Mouse (Mus musculus) intestine, embryonic 16.5 days (tissue): ENCODE data around the gene Ldb2. TPM values are rescaled to one million over a fixed set of nuclear protein-coding genes. Genes with fewer than 3 reads are reported as not detected.

ENCODE experiments used
- ATAC-seq: fragments of 200-750 bp; cut with Nextera tagmentation; 2 replicates; pipeline ENCODE4 v1.8.0; 2017; ENCODE audit warnings: moderate TSS enrichment, moderate library complexity
- H3K27ac ChIP-seq: fragments of 300-500 bp; sonication (generic); 2 replicates; pipeline ENCODE4 v1.5.1; 2014; ENCODE audit warnings: mild to moderate bottlenecking, low read length
- H3K27me3 ChIP-seq: fragments of 300-500 bp; sonication (generic); replicated peaks from 2 replicates; pipeline ENCODE4 v1.6.1; 2014; ENCODE audit warnings: low read length, control low read depth, mixed read lengths; ENCODE audit not compliant: control insufficient read depth, insufficient read depth
- H3K36me3 ChIP-seq: fragments of 300-500 bp; sonication (generic); 2 replicates; pipeline ENCODE4 v1.6.1; 2014; ENCODE audit warnings: low read length, control low read depth; ENCODE audit not compliant: control insufficient read depth, insufficient read depth
- H3K4me1 ChIP-seq: fragments of 300-500 bp; sonication (generic); 2 replicates; pipeline ENCODE4 v1.6.1; 2014; ENCODE audit warnings: low read length, control low read depth, mixed read lengths; ENCODE audit not compliant: control insufficient read depth, insufficient read depth
- H3K4me2 ChIP-seq: fragments of 300-500 bp; sonication (generic); 2 replicates; pipeline ENCODE4 v1.6.1; 2014; ENCODE audit warnings: low read depth, low read length, control low read depth
- H3K4me3 ChIP-seq: fragments of 300-500 bp; sonication (generic); 2 replicates; pipeline ENCODE4 v1.5.1; 2014; ENCODE audit warnings: mild to moderate bottlenecking, low read length
- H3K9ac ChIP-seq: fragments of 300-500 bp; sonication (generic); 2 replicates; pipeline ENCODE4 v1.6.1; 2014; ENCODE audit warnings: low read depth, low read length
- H3K9me3 ChIP-seq: fragments of 300-500 bp; sonication (generic); 2 replicates; pipeline ENCODE4 v1.6.1; 2016; ENCODE audit warnings: low read length, control low read depth; ENCODE audit not compliant: control insufficient read depth
- WGBS: fragments of 180-500 bp; shearing (Covaris S2); extraction: QIAGEN DNeasy Blood & Tissue Kit; methylation state at CpG from one replicate; pipeline ENCODE4 v1.1.7; 2014; 5-methylcytosine and 5-hydroxymethylcytosine counted together
- polyA plus RNA-seq: library from polyadenylated mRNA; unstranded; fragments of >200 nt; fragmentation: Nextera tagmentation; extraction: Ambion mirVana; gene quantifications from 2 replicates; pipeline ENCODE4 v1.2.1, GENCODE M21; 2015

Ldb2 gene
- polyA plus RNA-seq, 1 experiment from 2014 or later: 35.9 TPM

DNA sequence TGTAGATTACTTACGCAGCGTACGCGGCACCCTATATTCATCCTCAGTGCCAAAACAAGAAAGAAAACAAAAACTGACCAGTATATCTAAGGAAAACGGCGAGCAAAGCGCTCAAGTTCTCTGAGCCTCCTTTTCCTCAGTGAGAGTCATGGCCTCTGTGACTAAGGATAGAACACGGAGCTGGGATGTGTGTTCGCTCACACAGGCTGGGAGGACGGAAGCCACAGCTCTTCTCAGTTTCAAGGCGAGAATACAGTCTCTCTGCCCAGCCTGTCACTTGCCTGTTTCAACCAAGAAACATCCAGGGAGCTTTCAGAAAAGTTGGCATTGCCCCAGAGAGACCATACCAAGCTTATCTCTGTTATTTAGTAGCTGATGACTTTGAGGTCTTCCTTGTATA lies 71.5 kb downstream of the Ldb2 start:
- H3K36me3 ChIP-seq: no peaks in the 10 kb centered on the region
- H3K4me1 ChIP-seq: no peaks in the 10 kb centered on the region
- no peak overlapping the region for H3K4me3 ChIP-seq
- H3K9ac ChIP-seq: no peak overlapping the region
- no peak overlapping the region for H3K27ac ChIP-seq
- H3K4me2 ChIP-seq: no peak overlapping the region
- H3K9me3 ChIP-seq: no peaks in the 10 kb centered on the region
- H3K27me3 ChIP-seq: no peaks in the 10 kb centered on the region
- 92% methylated on average over 11 of the region's 11 CpGs for WGBS
- no peak for ATAC-seq

DNA sequence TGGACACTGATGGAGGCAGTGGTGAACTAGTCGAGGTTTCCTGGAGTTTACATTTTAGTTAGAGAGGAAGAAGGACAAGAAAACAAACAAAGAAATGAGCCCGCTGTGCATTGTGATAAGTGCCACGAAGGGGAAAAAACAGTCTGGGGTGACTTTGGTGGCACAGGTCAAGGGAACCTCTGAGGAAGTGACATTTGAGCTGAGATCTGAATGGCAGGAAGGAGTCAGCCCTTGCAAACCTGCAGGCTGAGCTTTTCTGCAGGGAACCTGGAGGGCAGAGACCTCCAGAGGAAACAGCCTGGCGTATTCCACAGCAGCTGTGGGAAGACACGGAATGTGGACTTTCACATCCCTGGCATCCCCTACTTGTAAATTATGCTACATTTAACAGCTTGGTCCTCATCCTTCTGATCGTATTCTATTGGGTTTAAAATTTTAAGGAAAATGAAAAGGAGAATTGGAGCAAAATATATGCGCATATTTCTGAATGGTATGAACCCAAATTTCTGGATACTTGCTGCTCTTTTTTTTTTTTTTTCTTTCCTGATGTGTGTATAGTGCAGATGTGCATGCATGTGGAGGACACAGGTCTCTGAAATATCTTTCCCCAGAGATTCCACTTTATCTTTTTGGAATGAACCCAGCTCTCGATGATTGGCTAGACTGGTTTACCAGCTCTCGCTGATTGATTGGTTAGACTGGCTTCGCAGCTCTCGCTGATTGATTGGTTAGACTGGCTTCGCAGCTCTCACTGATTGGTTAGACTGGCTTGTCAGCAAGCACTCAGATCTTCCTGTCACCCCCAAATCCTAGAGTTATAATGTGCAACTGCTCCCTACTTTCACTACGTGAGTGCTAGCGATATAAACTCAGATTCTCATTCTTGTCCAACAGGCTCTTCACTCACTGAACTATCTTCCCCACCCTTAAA lies 72.7 kb downstream of the Ldb2 start:
- H3K4me2 ChIP-seq: no peak overlapping the region
- H3K27me3 ChIP-seq: no peaks in the 10 kb centered on the region
- ATAC-seq: no peak
- H3K4me1 ChIP-seq: no peaks in the 10 kb centered on the region
- H3K27ac ChIP-seq: no peak overlapping the region
- H3K9ac ChIP-seq: no peak overlapping the region
- H3K4me3 ChIP-seq: no peak overlapping the region
- no peaks in the 10 kb centered on the region for H3K9me3 ChIP-seq
- no peaks in the 10 kb centered on the region for H3K36me3 ChIP-seq
- 66% methylated on average over 14 of the region's 14 CpGs for WGBS

DNA sequence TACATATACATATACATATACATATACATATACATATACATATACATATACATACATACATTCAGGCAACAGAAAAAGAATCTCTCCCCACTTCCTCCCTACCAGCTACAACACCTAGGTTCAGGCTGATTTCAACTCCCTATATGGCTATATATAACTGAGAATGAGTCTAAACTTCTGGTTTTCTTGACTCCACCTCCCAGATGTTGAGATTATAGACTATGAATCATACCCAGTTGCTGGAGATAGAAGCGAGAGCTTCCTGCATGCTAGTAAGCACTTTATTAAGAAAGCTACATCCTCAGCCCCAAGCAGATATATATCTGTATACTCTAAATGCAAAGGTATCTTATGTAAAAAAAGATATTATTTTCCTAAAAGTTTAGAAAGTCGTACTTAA lies 74.0 kb downstream of the Ldb2 start:
- H3K27ac ChIP-seq: no peak overlapping the region

DNA sequence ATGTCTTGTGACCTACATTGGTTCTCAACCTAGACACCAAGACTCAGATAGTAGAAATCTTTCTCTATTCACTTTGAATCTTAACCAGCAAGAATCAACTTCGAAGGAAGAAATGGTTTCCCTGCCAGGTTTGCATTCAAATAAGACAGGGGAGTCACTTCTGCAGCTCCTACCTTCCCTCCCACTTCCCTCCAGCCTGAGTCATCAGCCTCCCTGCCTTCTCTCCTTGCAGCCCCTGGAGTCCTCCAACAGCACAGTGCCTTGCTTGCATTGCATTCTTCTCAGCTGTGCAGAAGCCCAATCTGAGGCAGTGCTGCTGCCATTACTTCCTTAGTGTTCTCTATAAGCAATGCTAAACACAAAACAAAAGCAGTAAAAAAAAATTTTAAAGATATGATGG lies 79.6 kb downstream of the Ldb2 start:
- WGBS: 77% methylated on average over 1 of the region's 1 CpGs
- H3K27me3 ChIP-seq: no peaks in the 10 kb centered on the region

More for the DNA sequence above, 74.0 kb downstream of the Ldb2 start:
- no peaks in the 10 kb centered on the region for H3K9me3 ChIP-seq
- H3K4me2 ChIP-seq: no peak overlapping the region
- H3K36me3 ChIP-seq: no peaks in the 10 kb centered on the region
- no peaks in the 10 kb centered on the region for H3K4me1 ChIP-seq
- H3K9ac ChIP-seq: no peak overlapping the region
- no peaks in the 10 kb centered on the region for H3K27me3 ChIP-seq
- H3K4me3 ChIP-seq: no peak overlapping the region
- no peak for ATAC-seq
- 74% methylated on average over 2 of the region's 2 CpGs for WGBS

DNA sequence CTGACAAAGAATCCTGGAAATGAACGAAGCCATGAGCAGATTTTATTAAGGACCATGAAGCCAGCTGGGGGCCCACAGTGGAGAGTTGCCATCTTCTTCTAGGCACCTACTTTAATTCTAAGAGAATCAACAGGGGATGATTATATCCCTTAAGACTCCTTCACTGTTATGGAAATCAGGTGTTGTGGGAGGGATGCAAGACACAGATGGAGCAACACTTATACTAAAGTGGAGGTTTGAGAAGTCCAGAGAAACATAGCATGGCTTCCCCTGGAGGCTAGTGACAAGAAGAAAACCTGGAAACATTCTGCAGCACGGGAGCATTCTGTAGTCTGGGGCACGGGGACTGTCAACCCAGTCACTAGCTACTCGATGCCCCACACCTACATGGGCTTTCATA lies 85.0 kb downstream of the Ldb2 start:
- Histone ChIP-seq H3K4me1 (peaks cover 5% of the 10 kb centered on the region; the same call in 1 of the 2 replicates), H3K9ac (no peak overlapping the region), H3K36me3 (no peaks in the 10 kb centered on the region), H3K27ac (no peak overlapping the region), H3K4me3 (no peak overlapping the region), H3K9me3 (no peaks in the 10 kb centered on the region), H3K4me2 (no peak overlapping the region), H3K27me3 (no peaks in the 10 kb centered on the region)
- 75% methylated on average over 4 of the region's 4 CpGs for WGBS
- no peak for ATAC-seq

More for the DNA sequence above, 79.6 kb downstream of the Ldb2 start:
- Histone ChIP-seq H3K4me2 (no peak overlapping the region), H3K9ac (no peak overlapping the region), H3K4me1 (no peaks in the 10 kb centered on the region), H3K4me3 (no peak overlapping the region), H3K36me3 (no peaks in the 10 kb centered on the region), H3K9me3 (no peaks in the 10 kb centered on the region), H3K27ac (no peak overlapping the region)
- no peak for ATAC-seq

DNA sequence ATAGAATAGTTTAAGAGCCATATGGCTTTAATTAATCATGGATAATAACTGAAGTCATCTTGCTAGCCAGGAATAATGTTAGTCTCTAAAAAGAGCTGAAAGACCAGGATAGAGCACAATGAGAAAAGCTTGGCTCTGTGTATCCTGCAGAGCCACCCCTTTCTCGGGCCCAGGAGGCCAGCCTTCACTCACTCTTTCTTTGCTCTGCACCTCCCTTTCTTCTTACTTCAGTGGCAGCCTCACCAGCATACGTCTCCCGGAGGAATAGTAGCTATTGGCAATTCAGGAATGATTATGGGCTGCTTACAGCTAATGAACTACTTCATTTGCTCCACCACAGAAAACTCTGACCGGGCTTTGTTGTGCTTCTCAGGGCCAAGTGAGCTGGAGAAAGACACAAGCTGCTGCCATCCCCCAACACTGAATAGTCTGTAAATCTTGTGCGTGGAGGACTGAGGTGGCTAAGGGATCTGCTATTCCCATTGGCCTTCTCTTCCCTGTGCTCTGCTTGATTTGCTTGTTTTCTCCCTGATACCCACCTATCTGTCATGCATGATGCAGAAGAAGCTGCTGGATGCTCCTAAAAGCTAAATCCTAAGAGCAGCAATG lies 86.2 kb downstream of the Ldb2 start:
- no peak overlapping the region for H3K27ac ChIP-seq
- no peaks in the 10 kb centered on the region for H3K9me3 ChIP-seq

DNA sequence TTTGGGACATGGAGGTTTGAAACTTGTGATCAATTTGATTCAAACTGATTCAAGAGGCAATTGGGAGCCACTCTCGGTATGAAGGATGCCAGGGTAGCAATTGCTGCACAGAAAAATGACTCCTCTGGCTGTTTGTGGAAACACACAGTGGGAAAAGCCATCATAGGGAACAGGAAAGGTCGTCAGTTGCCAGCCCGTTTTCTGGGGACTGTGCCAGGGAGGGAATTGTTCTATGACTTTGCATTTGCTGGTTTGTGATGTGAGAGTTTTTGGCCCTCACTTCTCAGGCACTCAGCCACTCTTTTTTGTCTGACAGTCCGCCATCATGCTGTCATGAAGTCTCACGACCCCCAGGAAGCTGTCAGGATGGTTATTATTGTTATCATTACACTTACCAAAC lies 88.3 kb downstream of the Ldb2 start:
- no peaks in the 10 kb centered on the region for H3K9me3 ChIP-seq
- no peaks in the 10 kb centered on the region for H3K27me3 ChIP-seq
- no peak overlapping the region for H3K27ac ChIP-seq
- H3K4me3 ChIP-seq: no peak overlapping the region
- peaks cover 5% of the 10 kb centered on the region; the same call in 1 of the 2 replicates for H3K4me1 ChIP-seq
- no peak overlapping the region for H3K4me2 ChIP-seq
- ATAC-seq: no peak
- H3K36me3 ChIP-seq: no peaks in the 10 kb centered on the region
- 52% methylated on average over 5 of the region's 5 CpGs for WGBS
- H3K9ac ChIP-seq: no peak overlapping the region

More for the DNA sequence above, 86.2 kb downstream of the Ldb2 start:
- no peaks in the 10 kb centered on the region for H3K36me3 ChIP-seq
- 38% methylated on average over 5 of the region's 5 CpGs for WGBS
- H3K27me3 ChIP-seq: no peaks in the 10 kb centered on the region
- no peak overlapping the region for H3K4me3 ChIP-seq
- H3K4me1 ChIP-seq: peaks cover 5% of the 10 kb centered on the region; the same call in 1 of the 2 replicates
- no peak overlapping the region for H3K9ac ChIP-seq
- ATAC-seq: no peak
- H3K4me2 ChIP-seq: no peak overlapping the region

DNA sequence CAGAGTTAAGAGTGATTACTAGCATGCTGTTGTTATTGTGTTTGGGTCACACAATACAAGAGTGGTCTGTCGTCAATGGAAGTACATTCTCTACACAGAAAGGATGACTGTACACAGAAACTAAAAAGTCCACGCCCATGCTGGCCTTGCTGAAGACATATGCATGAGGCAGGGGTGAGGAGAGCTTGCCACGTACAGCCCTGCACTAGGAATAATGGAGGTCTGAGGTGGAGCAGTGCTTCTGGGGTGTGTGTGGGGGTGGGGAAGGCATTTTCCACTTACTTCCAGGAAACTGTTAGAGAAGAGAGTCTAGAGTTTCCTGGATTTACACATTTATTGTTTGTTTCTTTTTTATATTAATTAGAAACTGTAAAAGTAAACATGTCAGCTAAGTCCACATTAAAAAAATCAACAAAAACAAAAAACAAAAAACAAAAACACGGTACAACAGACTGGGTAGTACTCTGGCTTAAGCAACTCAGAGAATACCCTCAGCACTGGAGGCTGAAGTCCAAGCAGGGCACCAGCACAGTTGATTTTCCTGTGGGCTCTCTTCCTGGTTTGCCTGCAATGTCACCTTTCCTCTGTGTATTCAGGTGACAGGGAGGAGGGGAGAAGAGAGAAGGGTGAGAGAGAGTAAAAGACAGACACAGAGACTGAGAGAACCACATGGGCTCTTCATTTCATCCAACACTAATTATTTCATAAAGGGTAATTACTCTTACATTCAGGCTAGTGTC lies 89.2 kb downstream of the Ldb2 start:
- no peak overlapping the region for H3K9ac ChIP-seq
- H3K27me3 ChIP-seq: no peaks in the 10 kb centered on the region
- no peak overlapping the region for H3K4me2 ChIP-seq
- peak; percentile 88 for ATAC-seq
- no peaks in the 10 kb centered on the region for H3K36me3 ChIP-seq
- H3K4me3 ChIP-seq: no peak overlapping the region
- peak overlapping the region; percentile 59 for H3K27ac ChIP-seq
- 45% methylated on average over 4 of the region's 4 CpGs for WGBS
- no peaks in the 10 kb centered on the region for H3K9me3 ChIP-seq
- peaks cover 5% of the 10 kb centered on the region; the same call in 1 of the 2 replicates for H3K4me1 ChIP-seq

DNA sequence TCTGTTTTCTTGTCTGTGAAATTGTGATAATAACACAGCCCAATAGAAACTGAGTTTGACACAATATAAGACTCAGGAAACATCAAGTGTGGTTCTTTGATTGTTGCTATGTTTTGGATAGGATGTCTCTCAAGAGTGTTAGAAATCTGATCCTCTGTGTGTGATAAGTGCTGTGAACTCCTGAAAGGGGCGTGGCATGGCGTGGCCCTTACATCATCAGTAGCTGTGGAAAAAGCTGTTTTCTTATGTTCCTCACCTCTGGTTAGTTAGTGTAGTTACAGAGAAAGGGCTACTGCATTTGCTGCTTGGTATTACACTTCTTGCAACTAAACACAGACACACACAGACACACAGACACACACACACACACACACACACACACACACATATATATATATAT lies 90.2 kb downstream of the Ldb2 start:
- WGBS: 81% methylated on average over 2 of the region's 2 CpGs
- no peak overlapping the region for H3K4me3 ChIP-seq
- peaks cover 5% of the 10 kb centered on the region; the same call in 1 of the 2 replicates for H3K4me1 ChIP-seq
- H3K4me2 ChIP-seq: no peak overlapping the region
- no peak overlapping the region for H3K27ac ChIP-seq
- H3K9ac ChIP-seq: no peak overlapping the region
- no peaks in the 10 kb centered on the region for H3K36me3 ChIP-seq
- ATAC-seq: no peak
- no peaks in the 10 kb centered on the region for H3K27me3 ChIP-seq
- H3K9me3 ChIP-seq: no peaks in the 10 kb centered on the region
